ENCODE assay signal across 10 mouse cellular contexts in genomic region chr4:57560010-57560409, GRCm38 (mm10). TPM values are rescaled to one million over a fixed set of nuclear protein-coding genes. Genes with fewer than 3 reads are reported as not detected.
A peak's percentile ranks its signal among the peaks of the same experiment; 100 is the strongest.
DNase-seq lines count a peak whose midpoint lies in the region; ATAC-seq and TF ChIP-seq lines count a peak whose summit lies in the region.
"Had no signal": no experiment of that assay in that cellular context is flagged by ENCODE, and none has a peak within 500 bp of the region (broad histone marks: within the 10 kb centered on the region; RNA-seq: fewer than 3 reads in every experiment).

No protein-coding gene starts in this region.

- no peak overlapping the region for H3K4me3 ChIP-seq in kidney, embryonic 14.5 days (ENCODE audit: low read length)
- H3K4me3 ChIP-seq in intestine, embryonic 15.5 days (replicated peaks): no peak overlapping the region
- peak overlapping the region; percentile 1 for H3K4me3 ChIP-seq in myocyte

- H3K9me3 ChIP-seq in kidney, embryonic 14.5 days (ENCODE audit: control insufficient read depth, low read length): no peaks in the 10 kb centered on the region
- H3K9me3 ChIP-seq in intestine, embryonic 15.5 days: no peaks in the 10 kb centered on the region

- H3K27me3 ChIP-seq in kidney, embryonic 14.5 days (ENCODE audit: control insufficient read depth, insufficient read depth, low read length): no peaks in the 10 kb centered on the region
- H3K27me3 ChIP-seq in intestine, embryonic 15.5 days (replicated peaks): no peaks in the 10 kb centered on the region
- no peaks in the 10 kb centered on the region for H3K27me3 ChIP-seq in myocyte (ENCODE audit: control insufficient read depth, insufficient read depth, insufficient read length)

- WGBS in kidney, embryonic 14.5 days: 54% methylated on average over 3 of the region's 3 CpGs
- WGBS in intestine, embryonic 15.5 days: 33% methylated on average over 3 of the region's 3 CpGs

- H3ac ChIP-seq in myocyte (ENCODE audit: control insufficient read depth, insufficient read length): no peak overlapping the region

- H3K4me1 ChIP-seq in kidney, embryonic 14.5 days (ENCODE audit: control insufficient read depth, insufficient read depth, low read length): no peaks in the 10 kb centered on the region
- no peaks in the 10 kb centered on the region for H3K4me1 ChIP-seq in intestine, embryonic 15.5 days (replicated peaks)

- H3K79me2 ChIP-seq in myocyte (ENCODE audit: control insufficient read depth, insufficient read depth): no peaks in the 10 kb centered on the region

- DNase-seq in kidney, adult 8-10 months: no peak
- DNase-seq in embryo, embryonic 10 days (ENCODE audit: low spot score): peak; percentile 65
- DNase-seq in right cerebral cortex, postnatal 4 days: no peak
- DNase-seq in c-Kit-positive CD71-positive TER-119-positive erythroid progenitor cells, embryonic 14.5 days (ENCODE audit: low spot score): no peak
- no peak for DNase-seq in left cerebral cortex, adult 11 months (ENCODE audit: low spot score)
- DNase-seq: thymus, postnatal 36 days had no signal

- ATAC-seq in kidney, embryonic 14.5 days (ENCODE audit: low FRiP score, low TSS enrichment): 0 out of 2 replicates have a peak, but pooled peaks have one; percentile 39
- ATAC-seq in intestine, embryonic 15.5 days: peak; percentile 70; the same call in 1 of the 2 replicates

- TF ChIP-seq POLR2A in myocyte (IDR thresholded peaks at IDR 0.05; ENCODE audit: insufficient read length, low read depth): no peak

- no peaks in the 10 kb centered on the region for H3K36me3 ChIP-seq in kidney, embryonic 14.5 days (ENCODE audit: control insufficient read depth, insufficient read depth, low read length)
- no peaks in the 10 kb centered on the region for H3K36me3 ChIP-seq in intestine, embryonic 15.5 days
- H3K36me3 ChIP-seq in myocyte (ENCODE audit: control insufficient read depth, insufficient read depth): no peaks in the 10 kb centered on the region

- no peak overlapping the region for H3K27ac ChIP-seq in kidney, embryonic 14.5 days (ENCODE audit: low read depth, low read length)
- H3K27ac ChIP-seq in intestine, embryonic 15.5 days: peak overlapping the region; percentile 73; the same call in 1 of the 2 replicates

- H3K9ac ChIP-seq in kidney, embryonic 14.5 days (ENCODE audit: low read depth, low read length): no peak overlapping the region
- H3K9ac ChIP-seq in intestine, embryonic 15.5 days: no peak overlapping the region

- no peak overlapping the region for H3K4me2 ChIP-seq in kidney, embryonic 14.5 days (replicated peaks; ENCODE audit: low read depth, low read length)
- H3K4me2 ChIP-seq in intestine, embryonic 15.5 days (replicated peaks): no peak overlapping the region
- H3K4me2 ChIP-seq in myocyte (ENCODE audit: low read depth): peak overlapping the region; percentile 80
- H3K4me2 ChIP-seq: liver, embryonic 11.5 days had no signal

TF ChIP-seq in myocyte, 11 proteins besides CTCF, POLR2A, EP300 and RAD21:
- peak in 2 of 3 experiments; percentile 74 to 81 for TF ChIP-seq MYOD1 (IDR thresholded peaks at IDR 0.05; ENCODE audit: control insufficient read depth in 1 of 3, insufficient read length in 2 of 3, low read depth in 2 of 3)
- TF ChIP-seq E2F4 (IDR thresholded peaks at IDR 0.05; ENCODE audit: insufficient read depth): no peak
- no peak for TF ChIP-seq REST (IDR thresholded peaks at IDR 0.05; ENCODE audit: insufficient read depth, insufficient read length)
- peak; percentile 98 for TF ChIP-seq SRF (IDR thresholded peaks at IDR 0.05; ENCODE audit: control insufficient read depth, insufficient read length, low read depth)
- TF ChIP-seq TCF12 (IDR thresholded peaks at IDR 0.05; ENCODE audit: insufficient read depth, poor library complexity, severe bottlenecking): no peak

RNA-seq across cellular contexts. Expression of gene Pakap, which starts 8.0 kb away (rescaled TPM):
- 5.7 and 18.7 TPM in 2 replicates for polyA plus RNA-seq in kidney, embryonic 14.5 days (2014; fragmentation: Nextera tagmentation; extraction: Ambion mirVana)
- polyA plus RNA-seq in intestine, embryonic 15.5 days (2015; fragmentation: Nextera tagmentation; extraction: Ambion mirVana): 22.8 and 25.9 TPM in 2 replicates
- polyA plus RNA-seq in myocyte (2012; fragmentation: generic; extraction: Trizol): 6.5 TPM
